Mouse (Mus musculus): ENCODE measurements around the gene Vps26a. TPM values are rescaled to one million over a fixed set of nuclear protein-coding genes. Genes with fewer than 3 reads are reported as not detected.
A peak's percentile ranks its signal among the peaks of the same experiment; 100 is the strongest.
"Not testable (repeated sequence)": the region's sequence is repeated elsewhere in the genome, so short reads cannot be mapped to it uniquely, and the experiment has no call there.

Vps26a gene
- polyA plus RNA-seq, 2 experiments from 2014 or later = 70.9 to 80.0 TPM

DNA sequence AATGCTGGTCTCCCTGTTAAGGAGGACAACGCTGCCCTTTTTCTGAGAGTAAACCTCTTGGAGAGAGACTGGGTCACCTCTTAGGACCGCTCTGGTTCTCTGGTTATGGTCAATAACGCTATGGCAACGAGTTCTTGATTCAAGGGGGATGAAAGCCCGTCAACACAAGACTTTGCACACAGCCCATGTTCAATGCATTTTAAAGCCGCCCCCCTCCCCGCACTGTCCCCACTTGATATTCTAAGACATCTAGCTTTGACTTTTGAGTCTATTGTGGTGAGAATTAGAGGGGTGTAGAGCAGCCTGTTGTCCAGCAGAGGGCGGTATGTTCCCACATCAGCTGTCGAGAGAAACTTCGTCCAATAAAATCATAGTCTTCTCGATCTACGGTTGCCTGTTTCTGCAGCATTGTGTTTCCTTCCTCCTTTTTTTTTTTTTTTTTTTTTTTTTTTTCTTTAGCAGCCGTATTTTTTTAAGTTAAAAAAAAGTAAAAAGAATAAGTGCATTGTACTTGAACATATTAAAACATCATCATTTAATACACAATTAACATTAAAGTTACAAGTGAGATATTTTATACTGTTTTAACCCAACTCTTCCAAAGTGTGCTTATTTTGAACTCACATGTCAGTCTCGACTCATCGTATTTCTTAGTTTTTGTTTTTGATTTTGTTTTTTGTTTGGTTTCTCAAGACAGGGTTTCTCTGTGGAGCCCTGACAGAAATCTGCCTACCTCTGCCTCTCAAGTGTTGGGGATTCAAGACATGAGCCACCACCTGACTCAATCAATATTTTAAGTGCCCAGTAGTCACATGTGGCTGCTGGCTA, 13.7 kb upstream of the Vps26a start:
- ATAC-seq = peak; percentile 70

DNA sequence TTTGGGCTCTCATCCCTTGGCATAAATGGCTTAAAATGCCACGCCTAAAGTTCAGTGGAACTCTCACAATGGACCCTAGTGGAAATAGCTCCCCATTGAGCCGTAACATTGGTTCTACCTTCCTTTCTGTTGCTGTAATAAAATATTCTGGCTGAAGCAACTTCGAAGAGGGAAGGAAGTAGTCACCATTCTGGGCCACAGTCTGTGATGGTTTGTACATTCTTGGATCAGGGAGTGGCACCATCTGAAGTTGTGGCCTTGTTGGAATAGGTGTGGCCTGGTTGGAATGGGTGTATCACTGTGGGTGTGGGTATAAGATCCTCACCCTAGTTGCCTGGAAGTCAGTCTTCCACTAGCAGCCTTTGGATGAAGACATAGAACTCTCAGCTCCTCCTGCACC, 5.1 kb upstream of the Vps26a start:
- not testable (repeated sequence) for ATAC-seq

DNA sequence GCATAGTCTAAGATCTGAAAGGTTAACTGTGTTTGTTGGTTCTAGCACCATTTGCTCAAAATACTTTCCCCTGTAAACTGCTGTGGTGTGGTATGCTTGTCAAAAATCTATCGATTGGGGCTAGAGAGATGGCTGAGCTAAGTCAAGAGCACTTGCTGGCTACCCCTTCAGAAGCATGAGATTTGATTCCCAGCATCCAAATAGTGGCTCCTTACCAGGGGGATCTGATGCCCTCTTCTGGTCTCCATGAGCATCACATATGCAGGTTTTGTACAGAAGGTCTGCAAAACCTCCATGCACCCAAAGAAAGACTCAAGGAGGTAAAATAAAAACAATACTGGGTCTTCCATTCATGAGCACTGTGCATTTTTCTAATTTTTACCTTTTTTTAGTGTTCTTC, 1.7 kb upstream of the Vps26a start:
- no peak for ATAC-seq

DNA sequence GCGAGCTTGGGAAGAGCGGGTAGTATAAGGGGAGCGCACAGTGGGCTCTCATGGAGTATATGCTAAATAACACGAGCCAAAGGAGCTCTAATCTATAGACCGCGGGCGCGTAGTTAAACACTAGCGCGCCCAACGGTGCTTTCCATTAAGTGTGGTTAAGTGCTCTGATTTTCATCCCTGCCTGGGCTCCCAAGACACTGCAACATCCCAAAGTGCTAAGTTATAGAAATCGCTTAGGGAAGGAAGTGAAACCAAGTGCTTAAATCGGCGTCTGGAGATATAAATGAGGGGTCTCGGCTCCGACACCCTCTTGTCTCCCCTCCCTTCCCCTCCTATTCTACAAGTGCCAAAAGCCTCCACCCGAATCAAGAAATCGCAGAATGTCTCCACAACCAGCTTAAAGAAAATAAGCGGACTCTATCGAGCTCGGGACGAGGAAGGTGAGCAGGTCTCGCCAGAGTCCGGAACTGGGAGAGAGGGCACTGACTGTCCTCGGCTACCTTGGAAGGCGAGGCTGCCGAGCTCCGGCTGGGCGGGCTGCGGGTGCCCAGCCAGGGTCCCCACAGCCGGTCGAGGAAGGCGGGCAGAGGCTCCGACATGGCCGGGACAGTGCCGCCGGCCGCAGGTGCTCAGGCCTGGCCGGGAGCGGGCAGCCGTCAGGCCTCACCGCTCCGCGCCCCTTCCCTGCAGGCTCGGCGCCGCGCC, 575 bp downstream of the Vps26a start:
- ATAC-seq = peak; percentile 4

DNA sequence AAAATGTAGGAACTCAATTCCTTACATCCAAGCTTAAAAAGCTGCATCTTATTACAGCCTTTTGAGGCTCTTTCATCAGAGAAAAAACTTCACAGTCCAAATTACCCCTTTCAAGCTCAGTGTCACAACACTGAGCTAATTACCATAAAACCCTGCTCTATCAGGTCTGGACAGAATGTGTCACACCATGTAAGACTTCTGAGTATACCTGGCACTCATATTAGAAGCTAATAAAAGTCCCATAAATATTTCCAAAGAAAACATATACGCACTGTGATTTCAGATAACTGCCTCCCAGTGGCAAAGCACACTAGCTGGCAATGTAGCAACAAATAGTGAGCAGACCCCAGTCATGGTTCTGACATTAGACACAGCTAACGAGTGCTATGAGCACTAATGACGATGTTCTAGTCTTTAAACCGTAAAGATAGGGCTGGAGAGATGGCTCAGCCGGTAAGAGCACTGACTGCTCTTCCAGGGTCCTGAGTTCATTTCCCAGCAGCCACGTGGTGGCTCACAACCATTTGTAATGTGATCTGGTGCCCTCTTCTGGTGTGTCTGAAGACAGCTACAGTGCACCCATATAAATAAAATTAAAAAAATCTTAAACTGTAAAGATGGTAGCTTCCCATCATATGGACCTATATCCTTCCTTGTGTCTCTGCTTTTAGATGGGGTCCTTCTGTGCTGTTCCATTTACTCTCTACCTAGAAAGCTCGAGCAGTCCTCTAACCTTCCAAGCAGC, 5.3 kb downstream of the Vps26a start:
- ATAC-seq = no peak

DNA sequence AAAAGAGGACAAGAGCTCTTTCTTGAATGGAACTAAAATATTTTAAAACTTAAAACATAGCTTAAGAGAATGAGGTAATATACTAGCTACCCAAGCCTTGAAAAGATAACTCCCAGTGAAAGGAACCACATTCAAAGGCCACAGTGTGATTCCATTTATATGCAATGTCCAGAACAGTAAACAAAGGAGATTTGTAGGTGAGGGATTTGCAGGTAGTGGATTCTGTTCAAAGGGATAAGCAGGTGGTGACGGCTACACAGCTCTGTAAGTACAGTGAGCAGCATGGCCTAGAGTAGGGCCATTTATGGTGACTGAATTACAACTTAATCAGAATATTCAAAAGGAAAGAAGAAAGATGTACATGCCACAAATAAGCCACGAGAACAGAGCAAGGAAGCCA, 9.6 kb downstream of the Vps26a start:
- ATAC-seq = no peak

DNA sequence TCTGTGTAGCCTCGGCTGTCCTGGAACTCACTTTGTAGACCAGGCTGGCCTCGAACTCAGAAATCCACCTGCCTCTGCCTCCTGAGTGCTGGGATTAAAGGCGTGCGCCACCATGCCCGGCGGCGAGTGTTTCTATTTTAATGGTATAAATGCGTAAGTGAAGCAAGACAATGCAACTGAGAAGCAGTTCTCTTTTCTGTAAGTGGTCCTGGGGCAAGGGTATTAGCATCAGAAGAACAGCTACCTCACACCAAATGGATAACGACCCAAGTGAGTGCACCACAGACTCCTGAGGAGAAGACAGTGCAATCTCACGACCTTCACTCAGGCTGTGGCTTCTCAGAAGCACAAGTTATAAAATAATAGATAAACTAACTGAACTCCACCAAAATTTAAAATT, 11.7 kb downstream of the Vps26a start:
- ATAC-seq = no peak

DNA sequence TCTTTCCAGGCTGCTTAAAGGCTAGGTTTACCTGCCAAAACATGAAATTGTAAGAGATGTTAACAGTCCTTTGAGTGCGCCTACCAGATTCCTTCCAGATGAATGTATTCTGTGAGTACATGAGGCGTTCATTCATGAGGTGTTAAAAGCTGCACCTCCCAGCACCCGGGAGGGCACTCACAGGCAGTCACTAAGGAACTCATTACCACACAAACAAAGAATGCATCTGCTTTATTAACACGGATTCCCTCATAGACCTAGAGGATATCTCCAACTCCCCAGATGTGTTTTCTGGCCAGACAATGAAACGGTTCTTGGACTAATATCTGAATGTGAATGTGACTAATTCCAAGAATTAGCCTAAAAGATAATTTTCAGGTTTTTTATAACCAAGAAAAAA, 15.5 kb downstream of the Vps26a start:
- no peak for ATAC-seq

DNA sequence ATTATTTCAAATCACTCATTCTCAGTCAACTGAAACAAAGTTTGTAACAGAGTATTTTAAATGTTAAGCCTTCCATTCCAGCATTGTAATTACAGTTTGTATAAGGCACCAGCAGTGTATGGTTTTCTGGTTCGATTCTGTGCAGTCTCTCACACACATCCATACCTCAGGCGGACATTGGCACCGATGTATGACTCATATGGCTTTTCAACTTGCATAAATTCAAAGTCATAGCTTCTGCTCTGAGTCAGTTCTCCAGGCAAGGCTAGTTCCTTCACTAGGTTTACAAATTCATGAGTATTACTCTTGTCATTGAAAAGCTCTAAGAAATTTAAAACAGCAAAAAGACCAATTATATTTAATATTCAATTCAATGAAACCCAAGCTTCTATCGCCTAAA, 16.9 kb downstream of the Vps26a start:
- ATAC-seq = no peak

DNA sequence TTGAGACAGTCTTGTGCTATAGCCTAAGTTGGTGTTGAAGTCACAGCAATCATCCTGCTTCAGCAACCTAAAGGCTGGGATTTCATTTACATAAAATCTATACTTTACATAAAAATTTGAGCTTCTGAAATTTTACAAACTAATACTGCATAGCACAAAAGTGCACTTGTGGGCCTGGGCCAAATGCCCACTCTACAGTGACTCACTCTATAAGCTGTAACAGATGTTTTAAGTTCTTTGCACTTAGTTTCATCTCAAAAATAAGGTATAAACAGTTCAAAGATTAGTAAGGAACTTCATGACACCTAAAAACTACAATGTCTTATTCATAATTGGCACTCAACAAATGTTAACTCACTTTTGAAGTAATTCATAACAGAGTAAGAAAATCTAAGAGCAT, 25.3 kb downstream of the Vps26a start:
- ATAC-seq = no peak

DNA sequence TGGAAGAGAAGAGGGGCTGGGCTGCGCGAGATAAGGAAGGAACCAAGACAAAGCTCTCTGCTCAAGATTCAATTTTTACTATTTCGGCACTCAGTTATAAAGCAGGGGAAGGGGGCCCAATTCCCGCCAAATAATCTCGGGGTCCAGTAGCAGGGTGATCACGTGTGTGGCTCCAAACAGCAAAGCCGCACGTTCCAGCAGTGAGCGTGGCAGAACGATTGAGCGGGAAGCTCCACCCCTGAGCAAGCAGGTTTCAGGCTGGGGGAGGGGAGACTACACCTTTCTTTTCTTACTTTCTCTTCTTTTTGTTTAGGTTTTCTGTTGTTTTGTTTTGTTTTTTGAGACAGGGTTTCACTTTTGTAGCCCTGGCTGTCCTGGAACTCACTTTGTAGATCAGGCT, 34.6 kb downstream of the Vps26a start:
- not testable (repeated sequence) for ATAC-seq

DNA sequence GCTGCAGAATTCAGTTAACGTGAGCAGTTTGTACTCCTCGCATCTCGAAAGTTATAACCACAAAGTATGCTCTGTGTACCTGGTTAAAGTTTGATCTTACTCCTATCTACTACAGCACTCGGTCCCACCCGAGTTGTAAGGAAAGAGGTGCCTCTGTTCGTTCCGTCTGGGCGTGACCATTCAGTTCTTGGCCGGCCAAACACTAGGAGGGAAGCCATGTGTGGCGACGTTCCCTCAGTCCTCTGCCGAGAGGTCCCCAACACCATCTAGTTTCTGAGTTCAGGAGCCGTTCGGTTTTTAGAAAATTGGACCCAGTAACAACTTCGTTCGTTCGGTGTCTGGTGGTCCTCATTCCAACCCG, 36.3 kb downstream of the Vps26a start:
- ATAC-seq = no peak

DNA sequence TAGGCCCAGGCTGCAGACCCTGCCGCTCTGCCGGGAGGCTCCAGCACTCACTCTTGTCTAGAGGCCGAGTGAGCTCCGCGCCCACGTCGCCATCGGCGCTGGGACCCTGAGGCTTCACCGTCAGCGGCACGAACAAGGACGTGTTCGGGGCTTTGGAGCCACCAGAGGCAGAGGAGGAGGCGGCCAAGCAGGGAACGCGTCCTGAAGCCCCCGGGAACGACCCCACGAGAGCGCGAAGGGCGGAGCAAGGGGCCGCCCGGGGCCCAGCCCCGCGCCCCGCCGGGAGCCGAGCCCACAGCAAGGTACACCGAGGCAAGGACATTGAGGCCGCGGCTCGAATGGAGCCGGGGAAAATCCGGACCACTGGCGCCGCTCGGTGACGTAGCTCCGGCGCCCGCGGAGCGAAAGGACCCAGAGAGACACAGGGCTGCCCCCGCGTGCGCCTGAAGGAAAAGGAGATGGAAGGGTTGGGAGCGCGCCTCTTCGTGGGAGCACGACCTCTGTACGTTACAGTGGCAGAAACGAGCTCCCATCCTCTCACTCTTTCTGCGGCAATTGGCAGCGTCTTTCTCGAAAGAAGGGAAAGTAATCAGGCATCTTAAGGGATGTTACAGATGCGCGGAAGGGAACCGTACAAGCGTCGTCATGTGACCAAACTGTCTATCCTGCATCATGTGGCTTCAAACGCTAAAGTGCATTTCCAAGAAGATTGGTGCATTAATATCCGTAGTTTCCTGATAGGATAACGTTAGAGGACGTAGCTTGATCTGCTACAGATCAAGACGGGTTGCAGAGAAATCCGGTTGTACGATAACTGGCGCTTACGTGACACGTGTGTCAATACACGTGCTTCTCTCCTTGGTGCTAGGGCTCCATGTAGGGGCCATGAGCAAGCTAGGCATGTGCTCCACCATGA, 37.0 kb downstream of the Vps26a start, which contains the start of the genes 4930507D05Rik and Supv3l1:
Gene 4930507D05Rik (plus strand): TSS at position 126 of the 916 bp plus-strand sequence.
Gene Supv3l1 (minus strand): TSS at position 375 of the 916 bp plus-strand sequence.
- peak; percentile 90 for ATAC-seq

DNA sequence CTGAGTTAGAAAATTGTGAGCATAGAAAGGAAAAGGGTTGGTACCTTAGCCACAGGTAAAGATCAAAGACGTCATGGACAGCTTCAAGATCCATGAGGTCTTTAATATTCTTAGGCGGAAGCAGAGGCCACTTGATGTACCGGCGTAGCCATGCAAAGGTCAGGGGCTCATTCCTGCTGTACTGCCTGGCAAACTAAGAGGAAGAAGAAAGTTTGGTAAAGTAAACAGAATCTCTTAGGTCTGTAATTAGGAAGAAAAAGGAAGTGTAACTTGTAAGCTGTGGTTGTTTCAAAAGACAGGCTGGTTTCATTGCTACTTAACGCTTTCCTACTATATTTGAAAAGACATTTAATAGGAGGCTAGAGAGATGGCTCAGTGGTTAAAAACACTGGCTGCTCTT, 56.2 kb downstream of the Vps26a start:
- no peak for ATAC-seq

DNA sequence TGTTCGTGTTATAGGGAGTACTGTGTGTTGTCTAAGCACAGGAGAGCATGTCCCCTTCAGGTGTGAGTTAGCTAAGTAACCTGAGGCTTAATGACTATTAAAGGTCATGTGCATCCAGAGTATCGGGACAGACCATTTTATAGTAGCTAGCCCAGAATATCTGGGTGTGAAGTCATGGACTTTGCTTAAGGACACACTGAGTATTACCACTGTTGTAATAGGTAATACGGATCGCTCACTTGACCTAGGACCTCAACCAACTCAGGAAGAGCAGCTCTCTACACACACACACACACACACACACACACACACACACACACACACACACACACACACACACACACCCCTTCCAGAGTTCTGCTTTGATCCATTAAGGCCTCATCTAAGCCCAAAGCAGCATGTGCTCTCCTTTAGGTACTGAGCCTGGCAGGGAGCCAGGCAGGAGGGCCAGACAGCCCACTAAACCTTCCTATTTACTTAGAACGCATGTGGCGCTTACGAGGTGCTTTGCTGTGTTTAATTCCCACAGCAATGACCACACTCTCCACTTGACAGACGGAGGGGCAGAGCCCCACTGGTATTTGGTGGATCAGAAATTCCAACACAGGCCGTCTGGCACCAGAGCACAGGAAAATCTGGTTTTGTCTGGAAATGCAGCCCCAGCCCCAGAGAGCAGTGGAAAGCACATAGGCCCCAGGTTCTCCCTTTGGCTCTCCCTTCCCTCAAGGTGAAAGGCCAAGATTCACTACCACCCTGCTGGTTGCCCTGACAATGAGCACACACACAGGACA, 61.3 kb downstream of the Vps26a start:
- no peak for ATAC-seq

DNA sequence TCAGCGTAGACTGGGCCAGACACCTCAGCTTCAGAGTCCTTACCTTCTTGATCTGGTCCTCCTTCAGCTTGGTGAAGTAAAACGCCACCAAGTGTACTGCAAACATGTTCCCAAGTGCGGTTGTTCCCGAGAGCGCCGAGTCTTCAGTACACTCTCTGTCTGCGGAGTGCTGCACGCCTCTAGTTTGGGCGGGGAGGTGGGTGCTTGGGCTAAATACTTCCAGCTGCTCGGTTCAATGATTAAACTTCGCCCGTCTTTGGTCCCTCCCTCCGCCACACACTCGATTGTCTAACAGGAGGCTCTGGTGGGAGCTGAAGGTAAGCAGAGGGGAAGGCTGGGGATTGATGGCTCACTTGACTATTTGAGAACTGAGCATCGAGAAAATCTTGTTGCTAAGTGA, 64.3 kb downstream of the Vps26a start, which contains the start of gene Hkdc1:
Gene Hkdc1 (minus strand): TSS at position 237 of the 400 bp plus-strand sequence.
- no peak for ATAC-seq

DNA sequence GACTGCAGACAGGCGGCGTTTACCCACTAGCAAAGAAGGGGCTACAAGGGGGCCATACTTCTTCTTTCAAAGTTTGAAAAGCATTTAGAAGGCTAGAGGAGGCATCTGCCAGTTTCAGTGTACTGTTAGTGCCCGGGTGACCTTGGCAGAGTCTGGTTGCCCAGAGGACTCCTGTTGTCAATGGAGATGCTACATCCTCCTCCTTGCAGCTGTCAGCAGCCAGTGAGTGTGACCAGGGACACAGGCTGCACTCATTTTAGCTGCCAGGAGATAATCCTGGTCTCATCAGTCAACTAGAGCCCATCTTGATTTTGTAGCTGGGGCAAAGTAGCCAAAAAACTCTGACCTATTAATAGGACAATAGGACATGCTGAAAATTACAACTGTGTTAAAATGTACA, 65.5 kb downstream of the Vps26a start:
- no peak for ATAC-seq

DNA sequence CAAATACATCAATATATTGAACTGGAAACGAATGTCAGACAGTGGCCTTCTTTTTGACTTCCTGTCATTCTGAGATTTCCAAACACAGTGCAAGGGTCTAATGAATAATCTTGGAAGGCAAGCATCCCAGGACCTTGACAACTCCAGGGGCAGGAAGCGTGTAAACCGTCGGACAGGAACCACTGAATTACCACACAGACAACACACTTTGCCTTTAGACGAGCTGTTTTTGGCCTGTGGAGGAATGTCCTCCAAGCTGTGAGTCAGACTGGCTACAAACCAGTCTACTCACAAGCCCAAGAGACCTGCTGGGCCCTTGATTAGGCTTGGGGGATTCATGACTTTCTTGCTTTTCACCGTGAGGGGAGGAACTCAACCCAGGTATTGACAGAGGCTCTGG, 66.2 kb downstream of the Vps26a start:
- no peak for ATAC-seq

DNA sequence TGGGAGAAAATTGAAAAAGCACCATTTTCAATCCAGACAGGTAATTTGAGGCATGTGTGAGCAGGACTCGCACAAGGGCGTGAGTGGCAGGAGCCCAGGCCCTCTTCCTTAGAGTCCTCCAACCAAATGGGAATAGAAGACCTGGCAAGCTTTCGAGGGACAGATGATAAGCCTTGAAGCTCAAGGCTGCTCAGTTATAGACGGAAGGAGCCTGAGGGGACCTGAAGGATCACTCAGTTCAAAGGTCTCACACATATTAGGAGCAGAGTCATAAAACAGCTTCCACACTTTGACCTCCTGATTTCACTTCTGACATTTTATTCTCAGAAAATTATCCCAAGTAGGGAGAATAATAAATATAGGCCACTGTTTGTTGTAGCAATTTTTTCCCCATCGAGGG, 67.2 kb downstream of the Vps26a start:
- ATAC-seq = no peak

DNA sequence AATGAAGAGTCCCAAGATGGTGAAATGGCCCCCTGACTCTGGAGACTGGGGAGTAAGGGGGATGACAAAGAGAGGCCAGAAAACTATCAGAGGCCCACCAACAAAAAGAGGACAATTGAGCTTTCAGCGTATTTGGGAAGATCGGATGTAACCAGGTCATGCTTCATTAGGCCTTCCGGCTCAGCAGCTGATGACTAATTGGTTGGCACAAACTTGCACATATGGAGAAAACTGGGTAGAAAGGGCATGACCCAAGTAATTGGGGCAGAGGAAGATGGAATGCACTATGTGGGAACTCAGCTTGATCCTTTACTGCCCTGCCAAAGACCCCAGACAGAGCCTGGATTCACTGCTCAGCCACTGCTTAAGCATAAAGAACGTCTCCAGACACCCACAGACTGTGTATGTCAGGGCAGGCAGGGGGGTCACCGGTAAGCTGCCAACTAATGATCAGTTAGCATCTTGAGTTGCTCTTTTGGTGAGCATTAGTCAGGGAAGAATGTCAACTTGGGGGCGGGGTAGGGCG, 67.7 kb downstream of the Vps26a start:
- ATAC-seq = no peak

DNA sequence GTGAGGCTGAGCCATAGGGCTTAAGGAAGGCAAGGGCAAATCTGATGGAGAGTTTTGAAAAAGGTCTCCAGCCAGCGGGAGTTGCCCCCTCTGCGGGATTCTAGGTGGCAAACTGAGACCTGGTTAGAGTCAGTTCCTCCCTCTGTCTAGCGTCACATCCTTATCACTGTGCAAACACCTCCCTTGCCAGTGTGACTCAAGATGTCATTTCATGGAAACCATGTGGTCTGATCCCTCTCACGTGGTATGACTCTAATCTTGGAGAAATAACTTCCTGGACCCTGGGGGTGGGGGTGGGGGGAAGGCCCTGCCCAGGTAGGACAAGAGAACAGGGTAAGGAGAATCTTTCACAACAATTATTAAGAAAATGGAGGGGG, 73.0 kb downstream of the Vps26a start:
- no peak for ATAC-seq

Data from CD4-positive, CD25-positive, alpha-beta regulatory T cell, adult 4 months (primary cell).